Mouse (Mus musculus) lung, postnatal 0 days (tissue): ENCODE measurements around the gene Fam171b.

Source experiments
- CTCF ChIP-seq: IDR thresholded peaks from 2 replicates; pipeline ENCODE4 v1.5.1; 2016; ENCODE audit warnings: antibody characterized with exemption, mild to moderate bottlenecking
- EP300 ChIP-seq: IDR thresholded peaks from 2 replicates; pipeline ENCODE4 v1.6.1; 2016; ENCODE audit warnings: antibody characterized with exemption, mild to moderate bottlenecking, control low read depth

DNA sequence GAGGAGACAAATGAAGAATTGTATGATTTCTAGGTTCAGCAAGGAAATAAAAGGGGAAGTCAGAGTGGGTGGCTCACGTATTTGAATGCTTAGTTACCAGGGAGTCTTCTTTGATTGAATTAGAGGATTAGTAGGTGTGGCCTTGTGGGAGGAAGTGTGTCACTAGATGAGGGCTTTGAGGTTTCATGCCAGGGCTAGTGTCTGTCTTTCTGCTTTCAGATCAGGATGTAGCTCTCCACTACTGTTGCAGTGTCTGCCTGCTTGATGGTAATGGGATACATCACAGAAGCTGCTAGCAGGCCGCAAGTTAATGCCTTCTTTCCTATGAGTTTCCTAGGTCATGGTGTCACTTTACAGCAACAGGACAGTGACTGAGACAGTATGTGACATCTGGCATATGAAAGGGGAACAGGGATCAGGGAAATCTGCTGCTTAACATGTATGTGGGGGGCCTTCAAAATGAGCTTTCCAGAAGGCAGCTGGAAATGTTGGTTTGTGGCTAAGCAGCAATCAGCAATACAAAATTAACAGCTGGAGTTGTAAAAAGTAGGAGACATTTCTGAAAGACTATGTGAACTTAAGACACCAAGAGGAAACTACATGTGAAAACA, 117.1 kb downstream of the Fam171b start:
- TF ChIP-seq CTCF (no peak), EP300 (no peak)
